22 mouse cellular contexts compared by ENCODE assay signal in genomic region chr9:117172526-117172925, GRCm38 (mm10).
"Had no signal": no experiment of that assay in that cellular context is flagged by ENCODE, and none has a peak within 500 bp of the region (broad histone marks: within the 10 kb centered on the region; RNA-seq: fewer than 3 reads in every experiment).

No protein-coding gene starts in this region.

- H3K4me2 ChIP-seq: kidney, embryonic 15.5 days; limb, embryonic 13.5 days; liver, embryonic 12.5 days; liver, embryonic 15.5 days; lung, embryonic 15.5 days; midbrain, embryonic 12.5 days; midbrain, embryonic 15.5 days; neural tube, embryonic 12.5 days; stomach, embryonic 15.5 days had no signal

- H3K36me3 ChIP-seq: limb, embryonic 13.5 days; liver, embryonic 12.5 days; liver, embryonic 15.5 days; lung, embryonic 15.5 days; midbrain, embryonic 12.5 days; midbrain, embryonic 15.5 days; neural tube, embryonic 12.5 days; stomach, embryonic 15.5 days had no signal

- H3K9ac ChIP-seq: kidney, embryonic 15.5 days; limb, embryonic 13.5 days; liver, embryonic 12.5 days; liver, embryonic 15.5 days; lung, embryonic 15.5 days; midbrain, embryonic 12.5 days; midbrain, embryonic 15.5 days; neural tube, embryonic 12.5 days; stomach, embryonic 15.5 days had no signal

- H3K4me1 ChIP-seq: liver, embryonic 12.5 days; liver, embryonic 15.5 days; midbrain, embryonic 12.5 days; midbrain, embryonic 15.5 days had no signal

- H3K4me3 ChIP-seq: kidney, embryonic 15.5 days; limb, embryonic 13.5 days; liver, embryonic 12.5 days; liver, embryonic 15.5 days; lung, embryonic 15.5 days; midbrain, embryonic 12.5 days; midbrain, embryonic 15.5 days; neural tube, embryonic 12.5 days; stomach, embryonic 15.5 days had no signal

- H3K9me3 ChIP-seq: limb, embryonic 13.5 days; liver, embryonic 12.5 days; liver, embryonic 15.5 days; lung, embryonic 15.5 days; midbrain, embryonic 12.5 days; midbrain, embryonic 15.5 days; neural tube, embryonic 12.5 days; stomach, embryonic 15.5 days had no signal

- DNase-seq: kidney, adult 11 months; kidney, adult 8-10 months; kidney, postnatal 10 days; kidney, postnatal 36 days; liver; lung, adult 18-20 months; lung, postnatal 10 days; lung, postnatal 36 days; right cerebral cortex, adult 18-20 months; right cerebral cortex, postnatal 14 days; spleen, adult 18-20 months; thymus, adult 18-20 months; thymus, postnatal 36 days had no signal

- H3K27me3 ChIP-seq: kidney, embryonic 15.5 days; limb, embryonic 13.5 days; liver, embryonic 12.5 days; liver, embryonic 15.5 days; lung, embryonic 15.5 days; midbrain, embryonic 12.5 days; midbrain, embryonic 15.5 days; neural tube, embryonic 12.5 days; stomach, embryonic 15.5 days had no signal

- H3K27ac ChIP-seq: kidney, embryonic 15.5 days; limb, embryonic 13.5 days; liver, embryonic 12.5 days; liver, embryonic 15.5 days; lung, embryonic 15.5 days; midbrain, embryonic 12.5 days; midbrain, embryonic 15.5 days; neural tube, embryonic 12.5 days; stomach, embryonic 15.5 days had no signal

- ATAC-seq: liver, embryonic 12.5 days; midbrain, embryonic 15.5 days had no signal
